Mouse (Mus musculus) thymus, adult 2 months (tissue): ENCODE data around the gene Sik3.

Source experiments
- CTCF ChIP-seq: fragments of 200-500 bp; IDR thresholded peaks from 2 replicates; pipeline ENCODE4 v1.5.1; 2012; ENCODE audit warnings: mild to moderate bottlenecking, control low read depth, low read length, moderate library complexity, borderline replicate concordance; ENCODE audit not compliant: control insufficient read depth, poor library complexity, insufficient read depth; ENCODE audit errors: extremely low read depth
- POLR2A ChIP-seq: fragments of 200-500 bp; IDR thresholded peaks from 2 replicates; pipeline ENCODE4 v1.6.1; 2012; ENCODE audit warnings: mild to moderate bottlenecking, low read length, control low read depth, moderate library complexity; ENCODE audit not compliant: control insufficient read depth, poor library complexity, insufficient read depth; ENCODE audit errors: extremely low read depth

- TF ChIP-seq POLR2A, result no peak
- TF ChIP-seq CTCF, result no peak
Measured at GRCm38 (mm10) chr9:45999009-45999408, 13.6 kb upstream of the Sik3 start.
